Mouse (Mus musculus) heart, postnatal 0 days (tissue): Measurements from ENCODE around the gene Adra2a. TPM values are rescaled to one million over a fixed set of nuclear protein-coding genes. Genes with fewer than 3 reads are reported as not detected.

Source experiments
- ATAC-seq: fragments of 200-750 bp; cut with Nextera tagmentation; 2 replicates; pipeline ENCODE4 v1.8.0; 2017; ENCODE audit warnings: low read depth, moderate number of reproducible peaks, moderate library complexity; ENCODE audit not compliant: insufficient read depth
- DNase-seq: peaks from one replicate; pipeline ENCODE4 v3.0.0-alpha.2; 2016; ENCODE audit warnings: low spot score
- H3K27ac ChIP-seq: fragments of 300-500 bp; sonication (generic); 2 replicates; pipeline ENCODE4 v1.5.1; 2014; ENCODE audit warnings: low read depth, mild to moderate bottlenecking
- H3K27me3 ChIP-seq: fragments of 300-500 bp; sonication (generic); 2 replicates; pipeline ENCODE4 v1.6.1; 2014; ENCODE audit warnings: low read length, mixed read lengths; ENCODE audit not compliant: control insufficient read depth, insufficient read depth
- H3K36me3 ChIP-seq: fragments of 300-500 bp; sonication (generic); replicated peaks from 2 replicates; pipeline ENCODE4 v1.6.1; 2014; ENCODE audit warnings: low read length, mixed read lengths; ENCODE audit not compliant: control insufficient read depth, insufficient read depth
- H3K4me1 ChIP-seq: fragments of 300-500 bp; sonication (generic); 2 replicates; pipeline ENCODE4 v1.6.1; 2014; ENCODE audit warnings: antibody characterized with exemption; ENCODE audit not compliant: control insufficient read depth, insufficient read depth
- H3K4me2 ChIP-seq: fragments of 300-500 bp; sonication (generic); 2 replicates; pipeline ENCODE4 v1.6.1; 2014; ENCODE audit warnings: low read depth, mild to moderate bottlenecking, low read length, moderate library complexity
- H3K4me3 ChIP-seq: fragments of 300-500 bp; sonication (generic); 2 replicates; pipeline ENCODE4 v1.5.1; 2014; ENCODE audit warnings: low read depth, low read length
- H3K9ac ChIP-seq: fragments of 300-500 bp; sonication (generic); replicated peaks from 2 replicates; pipeline ENCODE4 v1.6.1; 2014; ENCODE audit warnings: low read depth, low read length, mixed read lengths
- H3K9me3 ChIP-seq: fragments of 300-500 bp; sonication (generic); replicated peaks from 2 replicates; pipeline ENCODE4 v1.6.1; 2016; ENCODE audit warnings: low read length; ENCODE audit not compliant: control insufficient read depth
- CTCF ChIP-seq: IDR thresholded peaks from 2 replicates; pipeline ENCODE4 v1.5.1; 2016; ENCODE audit warnings: antibody characterized with exemption, control low read depth, low read depth
- EP300 ChIP-seq: IDR thresholded peaks from 2 replicates; pipeline ENCODE4 v1.6.1; 2016; ENCODE audit warnings: antibody characterized with exemption, low read depth
- WGBS: fragments of 180-500 bp; shearing (Covaris S2); extraction: QIAGEN DNeasy Blood & Tissue Kit; methylation state at CpG from one replicate; pipeline ENCODE4 v1.1.7; 2014; 5-methylcytosine and 5-hydroxymethylcytosine counted together
- polyA plus RNA-seq: library from polyadenylated mRNA; unstranded; fragments of >200 nt; fragmentation: Nextera tagmentation; extraction: Ambion mirVana; gene quantifications from 2 replicates; pipeline ENCODE4 v1.2.1, GENCODE M21; 2015
- total RNA-seq: library from RNA; depleted of rRNA; stranded (reverse); fragments of >200 nt; gene quantifications from 2 replicates; pipeline ENCODE4 v1.2.3, GENCODE M21; 2014; ENCODE audit warnings: low replicate concordance; rRNA removed

Gene Adra2a
- total and polyA plus RNA-seq, 2 experiments from 2014 or later = not detected

GRCm38 (mm10) chr19:54081303-54081702 is 37.4 kb downstream of the Adra2a start:
- WGBS = 77% methylated on average over 9 of the region's 9 CpGs

GRCm38 (mm10) chr19:54081716-54082165 is 37.8 kb downstream of the Adra2a start:
- 63% methylated on average over 9 of the region's 9 CpGs for WGBS
- Histone ChIP-seq H3K27me3 (no peaks in the 10 kb centered on the region), H3K4me1 (no peaks in the 10 kb centered on the region), H3K9me3 (no peaks in the 10 kb centered on the region), H3K9ac (no peak overlapping the region), H3K36me3 (no peaks in the 10 kb centered on the region), H3K4me2 (no peak overlapping the region), H3K27ac (no peak overlapping the region), H3K4me3 (no peak overlapping the region)
- no peak for ATAC-seq
- no peak for DNase-seq
- no peak for TF ChIP-seq EP300

More at GRCm38 (mm10) chr19:54081303-54081702, 37.4 kb downstream of the Adra2a start:
- Histone ChIP-seq H3K4me3 (no peak overlapping the region), H3K4me1 (no peaks in the 10 kb centered on the region), H3K4me2 (no peak overlapping the region), H3K9me3 (no peaks in the 10 kb centered on the region), H3K9ac (no peak overlapping the region), H3K27me3 (no peaks in the 10 kb centered on the region), H3K27ac (no peak overlapping the region), H3K36me3 (no peaks in the 10 kb centered on the region)
- ATAC-seq (no peak), DNase-seq (no peak)
- no peak for TF ChIP-seq EP300
- TF ChIP-seq CTCF = no peak

- Histone ChIP-seq H3K36me3 (no peaks in the 10 kb centered on the region), H3K9ac (no peak overlapping the region), H3K4me2 (no peak overlapping the region), H3K9me3 (no peaks in the 10 kb centered on the region), H3K27me3 (no peaks in the 10 kb centered on the region), H3K27ac (no peak overlapping the region), H3K4me3 (no peak overlapping the region), H3K4me1 (peaks cover 5% of the 10 kb centered on the region; the same call in 1 of the 2 replicates)
- TF ChIP-seq EP300 = no peak
- no peak for TF ChIP-seq CTCF
- ATAC-seq (peak; percentile 27; the same call in 1 of the 2 replicates), DNase-seq (peak; percentile 7)
- WGBS = 6% methylated on average over 10 of the region's 10 CpGs
Observed at GRCm38 (mm10) chr19:54087319-54087718, 43.4 kb downstream of the Adra2a start.

GRCm38 (mm10) chr19:54093599-54093998 is 49.6 kb downstream of the Adra2a start:
- Histone ChIP-seq H3K36me3 (no peaks in the 10 kb centered on the region), H3K9me3 (no peaks in the 10 kb centered on the region), H3K4me2 (no peak overlapping the region), H3K27me3 (no peaks in the 10 kb centered on the region), H3K27ac (no peak overlapping the region), H3K9ac (no peak overlapping the region), H3K4me1 (no peaks in the 10 kb centered on the region), H3K4me3 (no peak overlapping the region)
- no peak for ATAC-seq
- DNase-seq = no peak
- TF ChIP-seq EP300 (no peak), CTCF (no peak)
- WGBS = 42% methylated on average over 3 of the region's 3 CpGs

GRCm38 (mm10) chr19:54095716-54096115 is 51.8 kb downstream of the Adra2a start:
- Histone ChIP-seq H3K36me3 (no peaks in the 10 kb centered on the region), H3K4me1 (no peaks in the 10 kb centered on the region), H3K4me3 (no peak overlapping the region), H3K27ac (no peak overlapping the region), H3K27me3 (no peaks in the 10 kb centered on the region), H3K9ac (no peak overlapping the region), H3K4me2 (no peak overlapping the region), H3K9me3 (no peaks in the 10 kb centered on the region)
- no peak for DNase-seq
- 63% methylated on average over 5 of the region's 5 CpGs for WGBS
- no peak for TF ChIP-seq CTCF
- TF ChIP-seq EP300 = no peak
- no peak for ATAC-seq

GRCm38 (mm10) chr19:54098367-54098766 is 54.4 kb downstream of the Adra2a start:
- H3K4me1 ChIP-seq = no peaks in the 10 kb centered on the region
- H3K9me3 ChIP-seq = no peaks in the 10 kb centered on the region
- ATAC-seq (no peak), DNase-seq (no peak)
- H3K9ac ChIP-seq = no peak overlapping the region
- no peaks in the 10 kb centered on the region for H3K36me3 ChIP-seq
- WGBS = 88% methylated on average over 3 of the region's 3 CpGs
- TF ChIP-seq CTCF (no peak), EP300 (no peak)
- no peak overlapping the region for H3K27ac ChIP-seq
- H3K4me3 ChIP-seq = no peak overlapping the region
- no peaks in the 10 kb centered on the region for H3K27me3 ChIP-seq
- H3K4me2 ChIP-seq = no peak overlapping the region

Other genes with a start within 250 kb of the Adra2a start
- 4.2 and 5.5 TPM in 2 replicates for gene Pdcd4, start 151.9 kb upstream of the Adra2a start, total RNA-seq
- gene Pdcd4, start 151.9 kb upstream of the Adra2a start, polyA plus RNA-seq = 28.6 and 34.8 TPM in 2 replicates
- 38.0 and 48.6 TPM in 2 replicates for gene Shoc2, start 99.8 kb upstream of the Adra2a start, total RNA-seq
- gene Shoc2, start 99.8 kb upstream of the Adra2a start, polyA plus RNA-seq = 20.1 and 22.1 TPM in 2 replicates
- 32.1 and 45.5 TPM in 2 replicates for gene Bbip1, start 99.5 kb upstream of the Adra2a start, total RNA-seq
- 74.2 and 78.3 TPM in 2 replicates for gene Bbip1, start 99.5 kb upstream of the Adra2a start, polyA plus RNA-seq